Mouse (Mus musculus): ENCODE results near the gene Daw1.

DNA sequence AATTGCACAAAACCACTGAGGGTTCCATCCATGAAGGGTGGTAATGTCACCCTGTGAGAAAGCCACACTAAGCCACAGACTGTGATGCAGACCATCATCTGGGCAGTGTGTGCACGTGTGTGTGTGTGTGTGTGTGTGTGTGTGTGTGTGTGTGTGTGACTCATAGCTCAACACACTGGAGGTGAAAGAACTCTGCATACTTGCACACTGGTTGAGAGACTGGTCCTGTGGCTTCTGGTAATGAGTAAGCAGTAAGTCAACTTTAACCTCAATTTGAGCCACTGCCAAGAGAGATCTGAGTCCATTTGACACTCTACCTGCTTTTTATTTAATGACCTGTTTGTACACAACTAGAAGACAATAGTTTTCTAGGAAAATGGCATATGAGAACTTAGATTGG, 2.7 kb upstream of the Daw1 start:
- no peak for TF ChIP-seq CTCF (IDR thresholded peaks at IDR 0.05; ENCODE audit: low read depth, low read length)
- no peak for TF ChIP-seq POLR2A (IDR thresholded peaks at IDR 0.05; ENCODE audit: extremely low read depth, insufficient read depth, low read length)

Measured in liver, adult 2 months (tissue).